Mouse (Mus musculus) ES-Bruce4 (cell line): Measurements from ENCODE around the gene Pgp.

Experiments
- CTCF ChIP-seq: IDR thresholded peaks from one replicate; pipeline ENCODE4 v1.8.1; 2011; ENCODE audit warnings: low read depth, low read length
- POLR2A ChIP-seq: IDR thresholded peaks from one replicate; pipeline ENCODE4 v1.8.1; 2011; ENCODE audit warnings: low read length; ENCODE audit not compliant: insufficient read depth

- no peak for TF ChIP-seq CTCF
- TF ChIP-seq POLR2A = no peak
Measured at GRCm38 (mm10) chr17:24472512-24472911, 2.3 kb downstream of the Pgp start.
